Mouse (Mus musculus): ENCODE data around the gene Baz2a.
"Not testable (repeated sequence)": the region's sequence is repeated elsewhere in the genome, so short reads cannot be mapped to it uniquely, and the experiment has no call there.

Baz2a gene

DNA sequence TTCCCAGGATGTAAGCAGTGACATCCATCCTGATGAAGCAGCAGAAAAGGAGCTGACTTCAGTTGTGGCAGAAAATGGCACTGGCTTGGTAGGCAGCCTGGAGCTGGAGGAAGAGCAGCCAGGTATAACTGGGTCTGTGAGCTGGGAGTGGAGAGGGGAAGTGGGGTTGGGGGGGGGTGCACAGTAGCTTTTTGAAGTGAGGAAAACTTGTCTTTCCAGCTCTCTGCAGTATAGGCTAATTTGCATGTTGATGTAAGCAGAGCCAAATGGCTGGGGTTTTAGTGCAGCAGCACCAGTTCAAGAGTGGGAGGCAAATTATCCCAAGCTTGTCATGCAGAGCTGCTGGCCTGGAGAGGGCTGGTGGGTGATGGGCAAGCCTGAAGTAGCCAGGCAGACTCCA is 19.9 kb downstream of the Baz2a start:
- DNase-seq (ENCODE audit: low read depth, low spot score): no peak

DNA sequence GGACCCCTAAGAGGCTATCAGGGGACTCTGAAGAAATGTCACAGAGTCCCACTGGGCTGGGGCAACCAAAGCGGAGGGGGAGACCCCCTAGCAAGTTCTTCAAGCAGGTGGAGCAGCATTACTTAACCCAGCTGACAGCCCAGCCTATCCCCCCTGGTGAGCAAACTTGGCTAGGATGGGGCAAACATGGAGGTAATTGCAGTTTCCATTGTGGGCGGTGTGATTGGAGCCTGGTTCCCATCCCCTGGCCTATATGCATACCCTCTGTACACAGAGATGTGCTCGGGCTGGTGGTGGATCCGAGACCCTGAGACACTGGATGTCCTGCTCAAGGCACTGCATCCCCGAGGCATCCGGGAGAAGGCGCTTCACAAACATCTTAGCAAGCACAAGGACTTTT is 32.5 kb downstream of the Baz2a start:
- DNase-seq (ENCODE audit: low read depth, low spot score): no peak

GRCm38 (mm10) chr10:128124831-128125230 is 33.5 kb downstream of the Baz2a start:
- no peak for DNase-seq (ENCODE audit: low read depth, low spot score)

GRCm38 (mm10) chr10:128125951-128126350 is 34.6 kb downstream of the Baz2a start:
- no peak for DNase-seq (ENCODE audit: low read depth, low spot score)

GRCm38 (mm10) chr10:128127497-128127896 is 36.1 kb downstream of the Baz2a start:
- DNase-seq (ENCODE audit: low read depth, low spot score): no peak

- DNase-seq (ENCODE audit: low read depth, low spot score): no peak
Measured at GRCm38 (mm10) chr10:128128143-128128542, 36.8 kb downstream of the Baz2a start.

DNA sequence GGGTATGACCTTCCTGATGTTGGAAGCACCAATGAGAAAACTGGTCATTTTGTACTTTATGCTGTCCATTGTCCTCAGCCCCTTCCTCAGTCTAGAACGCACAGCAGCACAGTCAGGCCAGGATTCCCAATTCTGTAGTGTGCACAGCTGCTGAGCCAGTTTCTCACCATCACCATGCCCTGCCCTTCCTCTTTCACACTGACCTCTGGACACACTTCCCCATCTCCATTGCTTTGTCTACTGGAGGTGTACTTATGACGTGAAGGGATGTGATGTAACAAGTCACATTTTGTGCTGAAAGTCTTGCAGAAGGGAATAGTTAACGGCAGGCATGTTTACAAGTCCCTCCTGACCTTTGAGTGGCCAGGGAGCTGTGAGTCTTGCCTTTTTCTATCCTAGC is 39.9 kb downstream of the Baz2a start:
- DNase-seq (ENCODE audit: low read depth, low spot score): no peak

GRCm38 (mm10) chr10:128131812-128132211 is 40.4 kb downstream of the Baz2a start:
- DNase-seq (ENCODE audit: low read depth, low spot score): no peak

- peak; percentile 74 for DNase-seq (ENCODE audit: low read depth, low spot score)
Measured at GRCm38 (mm10) chr10:128133650-128134332, 42.4 kb downstream of the Baz2a start.

DNA sequence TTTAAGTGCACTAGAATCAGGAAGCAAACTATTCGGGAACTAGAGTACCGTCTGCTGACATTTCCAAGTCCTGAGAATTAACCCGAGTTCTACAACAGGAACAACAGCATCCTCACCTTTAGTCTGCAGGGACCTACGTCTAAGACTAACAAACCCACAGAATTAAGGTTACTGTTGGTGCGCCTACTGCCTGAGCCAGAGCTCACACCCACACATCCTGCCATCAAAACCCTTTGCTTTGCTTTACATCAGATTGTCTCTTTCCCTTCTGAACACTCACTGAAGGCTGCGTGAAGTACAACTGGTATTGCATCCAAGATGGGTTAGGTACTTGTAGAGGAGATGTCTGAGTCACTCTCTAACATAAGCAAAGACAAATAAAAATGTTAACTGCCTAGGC is 44.0 kb downstream of the Baz2a start:
- DNase-seq (ENCODE audit: low read depth, low spot score): no peak

- DNase-seq (ENCODE audit: low read depth, low spot score): peak; percentile 36
Measured at GRCm38 (mm10) chr10:128140236-128140952, 49.0 kb downstream of the Baz2a start.

DNA sequence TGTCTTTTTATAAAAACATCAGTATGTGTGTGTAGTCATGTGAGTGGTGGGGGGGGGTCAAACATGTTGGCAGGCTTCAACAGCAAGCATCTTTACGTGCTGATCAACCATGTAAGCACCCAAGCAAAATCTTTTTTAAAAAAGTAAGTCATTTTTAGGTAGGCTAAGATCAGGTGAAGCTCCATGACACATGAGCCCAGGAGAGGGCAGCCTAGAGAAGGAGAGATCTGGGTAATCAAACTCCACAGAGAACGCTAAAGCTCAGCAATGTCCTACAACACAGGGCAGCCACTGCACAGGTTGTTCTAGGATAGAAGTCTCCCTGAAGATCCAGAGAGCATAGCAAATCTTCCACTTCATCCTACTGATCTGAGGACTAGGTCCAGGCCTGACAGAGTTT is 50.8 kb downstream of the Baz2a start:
- DNase-seq (ENCODE audit: low read depth, low spot score): no peak

DNA sequence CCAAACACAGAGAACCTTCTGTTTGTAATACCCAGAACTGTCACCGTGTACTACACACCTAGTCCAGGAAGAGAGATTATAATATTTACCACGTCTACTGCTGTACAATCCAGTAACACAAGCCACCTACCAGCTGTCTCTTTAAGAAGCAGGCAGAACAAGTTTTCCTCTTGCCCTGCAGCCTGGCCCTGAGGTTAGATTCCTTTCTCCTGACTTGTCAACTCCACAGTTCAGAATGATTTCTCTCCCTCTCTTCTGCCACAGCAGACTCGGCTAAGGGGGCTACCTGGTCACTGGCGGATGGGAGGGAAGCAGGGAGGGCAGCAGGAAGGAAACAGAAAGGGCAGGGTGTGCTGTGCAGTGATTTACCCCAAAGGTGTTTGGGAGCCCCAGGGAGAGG is 52.3 kb downstream of the Baz2a start:
- DNase-seq (ENCODE audit: low read depth, low spot score): no peak

DNA sequence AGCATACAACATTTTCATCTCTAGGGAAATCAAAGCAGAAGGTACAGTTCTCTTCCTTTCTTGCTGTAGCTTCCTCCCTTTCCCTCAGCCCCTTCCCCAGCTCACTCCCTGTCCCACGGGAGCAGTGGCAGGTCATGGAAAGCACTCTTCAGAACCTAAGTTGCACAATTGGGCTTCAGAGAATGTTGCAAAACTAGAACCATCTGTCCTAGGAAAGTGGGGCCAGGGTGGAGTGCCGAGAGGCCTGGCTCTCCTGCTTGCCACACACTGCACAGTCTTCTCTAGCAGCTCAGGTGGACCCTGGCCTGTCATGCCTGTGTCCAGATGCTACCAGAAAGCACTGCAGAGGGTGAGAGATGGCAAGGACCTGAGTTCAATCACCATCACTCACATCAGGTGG is 53.6 kb downstream of the Baz2a start:
- DNase-seq (ENCODE audit: low read depth, low spot score): no peak

GRCm38 (mm10) chr10:128148789-128149365 is 57.5 kb downstream of the Baz2a start:
- no peak for DNase-seq (ENCODE audit: low read depth, low spot score)

- no peak for DNase-seq (ENCODE audit: low read depth, low spot score)
Measured at GRCm38 (mm10) chr10:128149592-128149991, 58.2 kb downstream of the Baz2a start.

- no peak for DNase-seq (ENCODE audit: low read depth, low spot score)
Measured at GRCm38 (mm10) chr10:128150941-128151340, 59.6 kb downstream of the Baz2a start.

GRCm38 (mm10) chr10:128153978-128154377 is 62.6 kb downstream of the Baz2a start:
- DNase-seq (ENCODE audit: low read depth, low spot score): no peak

DNA sequence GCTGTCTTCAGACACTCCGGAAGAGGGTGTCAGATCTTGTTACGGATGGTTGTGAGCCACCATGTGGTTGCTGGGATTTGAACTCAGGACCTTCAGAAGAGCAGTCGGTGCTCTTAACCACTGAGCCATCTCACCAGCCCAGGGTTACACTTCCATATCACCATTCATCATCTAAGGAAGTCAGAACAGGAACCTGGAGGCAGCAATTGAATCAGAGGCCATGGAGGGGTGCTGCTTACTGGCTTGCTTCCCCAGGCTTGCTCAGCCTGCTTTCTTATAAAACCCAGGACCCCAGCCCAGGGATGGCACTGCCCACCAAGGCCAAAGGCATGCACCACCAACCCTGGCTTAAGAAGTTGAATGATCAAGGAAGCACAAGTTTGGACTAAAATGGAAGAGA is 74.3 kb downstream of the Baz2a start:
- DNase-seq (ENCODE audit: low read depth, low spot score): not testable (repeated sequence)

DNA sequence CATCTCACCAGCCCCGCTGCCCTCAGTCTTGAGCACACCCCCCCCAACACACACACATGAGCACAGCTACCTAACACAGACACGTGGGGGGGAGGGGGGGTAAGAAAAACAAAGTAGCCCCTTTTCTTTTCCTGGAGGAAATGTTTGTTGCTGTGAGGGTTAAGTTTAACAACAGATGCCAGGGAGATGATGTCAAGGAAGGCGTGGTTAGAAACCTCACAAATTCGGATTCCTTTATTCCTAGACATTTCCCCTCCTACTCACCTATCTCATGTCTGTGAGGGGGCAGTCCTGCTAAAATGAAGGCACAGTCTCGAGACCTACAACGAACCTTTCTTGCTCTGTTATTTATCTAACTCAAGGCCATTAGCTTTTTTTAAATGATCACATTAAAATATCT is 75.7 kb downstream of the Baz2a start:
- DNase-seq (ENCODE audit: low read depth, low spot score): no peak

DNA sequence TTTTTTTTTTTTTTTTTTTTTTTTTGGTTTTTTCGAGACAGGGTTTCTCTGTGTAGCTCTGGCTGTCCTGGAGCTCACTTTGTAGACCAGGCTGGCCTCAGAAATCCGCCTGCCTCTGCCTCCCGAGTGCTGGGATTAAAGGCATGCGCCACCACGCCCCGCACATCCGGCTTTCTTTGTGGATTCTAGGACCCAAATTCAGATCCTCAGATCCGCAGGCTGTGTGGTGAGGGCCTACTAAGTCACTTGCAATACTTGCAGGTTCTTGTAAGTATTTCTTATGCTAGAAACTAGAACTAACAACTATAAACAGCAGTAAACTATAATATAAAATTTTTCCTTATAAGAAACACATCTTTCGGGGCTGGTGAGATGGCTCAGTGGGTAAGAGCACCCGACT is 80.0 kb downstream of the Baz2a start:
- DNase-seq (ENCODE audit: low read depth, low spot score): not testable (repeated sequence)

GRCm38 (mm10) chr10:128175302-128175701 is 83.9 kb downstream of the Baz2a start:
- no peak for DNase-seq (ENCODE audit: low read depth, low spot score)

Data from telencephalon, adult 2 months (tissue).